Mouse (Mus musculus) heart, adult 2 months (tissue): ENCODE measurements around the gene Usp37. TPM values are rescaled to one million over a fixed set of nuclear protein-coding genes. Genes with fewer than 3 reads are reported as not detected.
A peak's percentile ranks its signal among the peaks of the same experiment; 100 is the strongest.

Source experiments
- DNase-seq, 2 experiments: peaks; one replicate each; pipeline ENCODE4 v3.0.0; 2021
- H3K27ac ChIP-seq: fragments of 200-600 bp; 2 replicates; pipeline ENCODE4 v1.8.1; 2022
- H3K27me3 ChIP-seq: fragments of 200-500 bp; 2 replicates; pipeline ENCODE4 v1.6.1; 2012; ENCODE audit warnings: mild to moderate bottlenecking, low read length, inconsistent platforms, mixed read lengths; ENCODE audit not compliant: control insufficient read depth, insufficient read depth
- H3K36me3 ChIP-seq: fragments of 200-500 bp; 2 replicates; pipeline ENCODE4 v1.6.1; 2012; ENCODE audit warnings: low read length, inconsistent platforms; ENCODE audit not compliant: control insufficient read depth, insufficient read depth
- H3K4me1 ChIP-seq: fragments of 200-500 bp; 2 replicates; pipeline ENCODE4 v1.6.1; 2011; ENCODE audit warnings: low read length; ENCODE audit not compliant: control insufficient read depth, insufficient read depth
- H3K4me3 ChIP-seq: fragments of 200-600 bp; 2 replicates; pipeline ENCODE4 v1.8.1; 2022
- H3K79me2 ChIP-seq: fragments of 200-500 bp; replicated peaks from 2 replicates; pipeline ENCODE4 v1.6.1; 2012; ENCODE audit warnings: mild to moderate bottlenecking, inconsistent platforms, low read length, moderate library complexity, mixed read lengths; ENCODE audit not compliant: control insufficient read depth, insufficient read depth
- H3K9ac ChIP-seq: fragments of 200-500 bp; 2 replicates; pipeline ENCODE4 v1.6.1; 2012; ENCODE audit warnings: low read depth, mild to moderate bottlenecking, control low read depth, inconsistent platforms, low read length, mixed read lengths
- CTCF ChIP-seq: fragments of 200-600 bp; IDR thresholded peaks from 2 replicates; pipeline ENCODE4 v1.8.1; 2022; ENCODE audit warnings: antibody characterized with exemption, mild to moderate bottlenecking, moderate library complexity
- EP300 ChIP-seq: fragments of 200-500 bp; IDR thresholded peaks from 2 replicates; pipeline ENCODE4 v1.6.1; 2011; ENCODE audit warnings: low read depth, low read length, control low read depth; ENCODE audit not compliant: insufficient read depth
- POLR2A ChIP-seq: fragments of 200-500 bp; IDR thresholded peaks from 2 replicates; pipeline ENCODE4 v1.6.1; 2011; ENCODE audit warnings: mild to moderate bottlenecking, low read depth, low read length, control low read depth; ENCODE audit not compliant: insufficient read depth
- WGBS: fragments of 180-500 bp; shearing (Covaris S2); methylation state at CpG from one replicate; pipeline ENCODE4 v1.1.7; 2018; 5-methylcytosine and 5-hydroxymethylcytosine counted together
- intact Hi-C: fragments of 180-260 bp; cut with DNase I; formaldehyde crosslinking; loops from one replicate; pipeline ENCODE4 v1.15.1; 2025
- polyA plus RNA-seq: library from polyadenylated mRNA; depleted of rRNA; stranded (reverse); fragments of >200 nt; gene quantifications from 2 replicates; pipeline ENCODE4 v1.2.3, GENCODE M21; 2012
- total RNA-seq, 2 experiments: library from RNA; stranded (reverse); gene quantifications; 2 replicates each; pipeline ENCODE4 v1.2.3; 2021

The Usp37 gene
- total and polyA plus RNA-seq, 3 experiments, result 2.9 to 8.1 (median 6.5) TPM

DNA sequence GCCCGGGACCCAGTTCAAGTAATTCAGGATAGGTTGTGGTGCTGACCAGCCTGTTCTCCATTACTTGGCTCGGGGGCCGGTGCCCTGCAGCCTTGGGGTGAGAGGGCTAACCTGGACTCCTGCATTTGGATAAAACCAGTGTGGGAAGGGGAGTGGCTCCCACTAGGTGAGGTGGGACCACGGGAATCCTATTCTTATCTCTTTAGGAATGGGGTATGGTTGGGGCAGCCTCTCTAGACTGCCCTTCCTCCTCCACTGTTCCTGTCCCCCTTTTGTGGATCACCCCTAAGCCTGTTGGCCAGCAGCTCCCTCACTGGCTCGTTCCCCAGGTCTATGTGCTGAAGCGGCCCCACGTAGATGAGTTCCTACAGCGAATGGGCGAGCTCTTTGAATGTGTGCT is 149.8 kb downstream of the Usp37 start:
- no peak overlapping the region for H3K4me3 ChIP-seq
- no peaks in the 10 kb centered on the region for H3K36me3 ChIP-seq
- peaks cover 6% of the 10 kb centered on the region; the same call in 1 of the 2 replicates for H3K4me1 ChIP-seq
- no peak for DNase-seq
- WGBS, result 83% methylated on average over 9 of the region's 9 CpGs
- no peak overlapping the region for H3K9ac ChIP-seq
- TF ChIP-seq POLR2A (no peak), EP300 (no peak)
- H3K27me3 ChIP-seq, result no peaks in the 10 kb centered on the region; the same call in 1 of the 2 replicates
- intact Hi-C loops, result loop anchor here (10.0 kb wide), 1 partner anchor 190 kb away; the partner anchor contains the start of genes Bcs1l and Zfp142
- H3K79me2 ChIP-seq, result peaks cover 7% of the 10 kb centered on the region; the same call in 1 of the 2 replicates
- no peak overlapping the region for H3K27ac ChIP-seq

DNA sequence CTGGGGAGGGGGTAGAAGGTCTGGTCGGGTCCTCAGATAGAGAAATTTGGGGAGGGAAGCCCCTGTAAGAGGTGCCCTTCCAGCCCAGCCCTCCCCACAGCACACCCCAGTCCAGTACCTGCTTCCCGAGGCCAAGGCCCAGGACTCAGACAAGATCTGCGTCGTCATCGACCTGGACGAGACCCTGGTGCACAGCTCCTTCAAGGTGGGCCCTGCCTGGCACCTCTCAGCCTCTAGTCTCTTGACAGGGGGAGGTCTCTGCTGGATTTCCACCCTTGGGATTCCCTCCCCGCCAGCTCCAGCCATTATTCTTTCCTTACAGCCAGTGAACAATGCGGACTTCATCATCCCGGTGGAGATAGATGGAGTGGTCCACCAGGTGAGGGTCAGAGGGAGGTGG is 150.4 kb downstream of the Usp37 start:
- H3K79me2 ChIP-seq, result peaks cover 7% of the 10 kb centered on the region; the same call in 1 of the 2 replicates
- TF ChIP-seq CTCF, result no peak
- TF ChIP-seq EP300, result no peak
- TF ChIP-seq POLR2A, result no peak
- WGBS, result 77% methylated on average over 9 of the region's 9 CpGs
- no peak overlapping the region for H3K27ac ChIP-seq
- H3K4me3 ChIP-seq, result no peak overlapping the region
- no peak overlapping the region for H3K9ac ChIP-seq
- DNase-seq, result no peak
- no peaks in the 10 kb centered on the region; the same call in 1 of the 2 replicates for H3K27me3 ChIP-seq
- H3K4me1 ChIP-seq, result peaks cover 6% of the 10 kb centered on the region; the same call in 1 of the 2 replicates
- intact Hi-C loops, result loop anchor here (2.0 to 10.0 kb wide), 2 partner anchors 157 to 191 kb away; partner anchors contain the start of genes Arpc2, Bcs1l and Zfp142
- no peaks in the 10 kb centered on the region for H3K36me3 ChIP-seq

DNA sequence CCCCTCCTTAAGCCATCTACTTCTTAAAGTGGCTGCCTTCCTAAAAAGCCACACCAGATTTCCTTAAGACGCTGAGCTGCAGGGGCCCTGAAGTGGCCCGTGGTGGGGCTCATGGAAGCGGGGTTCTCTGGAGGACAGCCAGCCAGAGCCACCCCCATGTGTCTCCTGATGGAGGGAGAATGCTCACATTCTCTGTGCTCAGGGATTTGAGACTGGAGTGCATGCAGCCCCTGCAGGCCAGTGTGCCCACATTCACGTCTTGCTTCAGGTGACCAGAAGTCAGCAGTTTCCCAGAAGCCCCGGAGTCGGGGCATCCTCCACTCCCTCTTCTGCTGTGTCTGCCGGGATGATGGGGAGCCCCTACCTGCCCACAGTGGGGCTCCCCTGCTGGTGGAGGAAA is 151.1 kb downstream of the Usp37 start:
- Histone ChIP-seq H3K27ac (peak overlapping the region; percentile 99), H3K4me1 (peaks cover 6% of the 10 kb centered on the region; the same call in 1 of the 2 replicates), H3K27me3 (no peaks in the 10 kb centered on the region; the same call in 1 of the 2 replicates), H3K9ac (peak overlapping the region; percentile 92), H3K4me3 (peak overlapping the region; percentile 94), H3K79me2 (peaks cover 7% of the 10 kb centered on the region; the same call in 1 of the 2 replicates), H3K36me3 (no peaks in the 10 kb centered on the region)
- DNase-seq, result no peak
- TF ChIP-seq CTCF, result peak; percentile 8; the same call in 1 of the 2 replicates
- no peak for TF ChIP-seq EP300
- intact Hi-C loops, result loop anchor here (2.0 to 10.0 kb wide), 2 partner anchors 156 to 192 kb away; partner anchors contain the start of genes Arpc2, Bcs1l and Zfp142
- 35% methylated on average over 7 of the region's 7 CpGs for WGBS

DNA sequence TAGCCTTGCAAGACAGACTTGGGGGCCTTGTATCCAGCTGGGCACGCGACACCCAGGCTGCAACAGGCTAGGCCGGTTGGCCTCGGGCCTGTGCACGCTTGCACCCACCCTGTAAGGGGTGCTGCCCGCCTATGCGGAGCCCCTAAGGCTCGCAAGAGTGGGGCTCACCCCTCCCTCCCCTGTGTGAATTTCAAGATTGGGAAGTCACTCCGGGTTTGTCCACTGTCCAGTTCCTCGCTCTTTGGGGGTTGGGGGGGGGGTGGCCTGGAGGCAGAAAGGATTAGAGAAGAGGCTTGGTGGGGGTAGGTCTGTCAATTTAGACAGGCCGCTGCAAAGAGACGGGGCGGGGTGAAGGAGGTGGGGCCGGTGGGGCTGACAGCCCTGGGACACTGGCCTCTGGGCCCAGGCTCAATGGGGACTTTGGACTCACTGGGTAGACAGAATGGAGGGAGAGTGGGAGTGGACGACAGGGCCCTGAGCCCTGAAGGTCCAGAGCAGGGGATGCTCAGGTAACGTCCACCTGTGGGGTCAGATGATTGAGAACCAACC is 151.6 kb downstream of the Usp37 start:
- intact Hi-C loops, result loop anchor here (2.0 to 10.0 kb wide), 2 partner anchors 156 to 192 kb away; partner anchors contain the start of genes Arpc2, Bcs1l and Zfp142
- DNase-seq, result peak in 1 of 2 experiments; percentile 46
- TF ChIP-seq EP300, result no peak
- no peak for TF ChIP-seq POLR2A
- no peak for TF ChIP-seq CTCF
- 3% methylated on average over 16 of the region's 16 CpGs for WGBS
- peak overlapping the region; percentile 99 for H3K27ac ChIP-seq
- peaks cover 5% of the 10 kb centered on the region; the same call in 1 of the 2 replicates for H3K4me1 ChIP-seq
- peak overlapping the region; percentile 94 for H3K4me3 ChIP-seq
- H3K36me3 ChIP-seq, result no peaks in the 10 kb centered on the region
- H3K79me2 ChIP-seq, result peaks cover 7% of the 10 kb centered on the region; the same call in 1 of the 2 replicates
- H3K27me3 ChIP-seq, result no peaks in the 10 kb centered on the region; the same call in 1 of the 2 replicates
- H3K9ac ChIP-seq, result peak overlapping the region; percentile 92

DNA sequence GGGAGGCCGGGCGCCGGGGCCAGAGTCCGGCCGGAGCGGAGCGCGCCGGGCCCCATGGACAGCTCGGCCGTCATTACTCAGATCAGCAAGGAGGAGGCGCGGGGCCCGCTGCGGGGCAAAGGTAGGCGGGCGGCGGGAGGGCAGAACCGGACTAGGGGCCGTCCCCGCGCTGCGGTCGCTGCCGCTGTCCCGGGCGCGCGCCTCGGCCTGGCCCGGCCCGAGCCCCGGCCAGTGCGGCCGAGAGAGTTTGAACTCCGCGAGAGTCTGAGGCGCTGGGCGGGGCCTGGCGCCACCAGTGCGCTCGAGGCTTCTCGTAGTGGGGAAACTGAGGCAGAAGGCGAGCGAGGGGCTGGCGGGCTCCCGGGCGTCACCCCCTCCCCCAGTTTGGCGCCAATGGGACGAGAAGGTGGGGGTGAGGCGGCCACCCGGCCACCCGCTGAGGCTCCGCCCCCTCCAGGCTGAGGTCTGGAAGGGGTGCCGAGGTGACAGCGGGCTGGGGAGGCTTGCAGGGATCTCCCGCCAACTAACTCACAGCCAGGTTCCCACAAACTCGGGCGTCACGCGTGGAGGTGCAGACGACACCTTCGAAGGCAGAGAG is 152.1 kb downstream of the Usp37 start:
- Histone ChIP-seq H3K4me3 (peak overlapping the region; percentile 94), H3K4me1 (peaks cover 4% of the 10 kb centered on the region; the same call in 1 of the 2 replicates), H3K36me3 (no peaks in the 10 kb centered on the region), H3K9ac (peak overlapping the region; percentile 92), H3K27me3 (no peaks in the 10 kb centered on the region; the same call in 1 of the 2 replicates), H3K79me2 (peaks cover 7% of the 10 kb centered on the region; the same call in 1 of the 2 replicates), H3K27ac (peak overlapping the region; percentile 99)
- TF ChIP-seq POLR2A (peak; percentile 58; the same call in 1 of the 2 replicates), EP300 (no peak)
- DNase-seq, result peak; percentile 89 to 90
- intact Hi-C loops, result loop anchor here (2.0 to 10.0 kb wide), 3 partner anchors 31 to 193 kb away; partner anchors contain the start of genes Arpc2, Bcs1l and Zfp142
- under 1% methylated on average over 58 of the region's 63 CpGs for WGBS
